9 mouse cellular contexts compared by ENCODE assay signal in the genomic region with DNA sequence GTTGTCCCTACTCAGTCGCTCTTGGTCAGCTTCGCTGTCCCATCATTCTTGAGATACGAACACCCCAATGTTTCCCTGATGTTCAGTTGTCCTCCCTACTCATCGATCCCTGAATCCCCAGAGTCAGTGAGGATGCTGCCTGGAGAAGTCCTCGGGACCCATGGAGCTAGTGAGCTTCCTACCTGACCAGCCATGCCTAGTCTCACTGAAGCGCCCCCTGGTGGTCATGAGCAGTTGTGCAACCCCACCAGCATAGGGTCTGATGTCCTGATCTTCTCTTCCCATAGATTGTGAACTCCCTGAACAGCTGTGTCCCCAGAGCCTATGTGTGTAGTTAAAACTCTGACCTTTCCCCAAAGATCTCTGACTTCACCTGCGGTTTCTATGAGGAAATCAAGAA. TPM values are rescaled to one million over a fixed set of nuclear protein-coding genes. Genes with fewer than 3 reads are reported as not detected.
DNase-seq lines count a peak whose midpoint lies in the region; ATAC-seq and TF ChIP-seq lines count a peak whose summit lies in the region.
"Had no signal": no experiment of that assay in that cellular context is flagged by ENCODE, and none has a peak within 500 bp of the region (broad histone marks: within the 10 kb centered on the region; RNA-seq: fewer than 3 reads in every experiment).

No protein-coding gene starts in this region.

- DNase-seq in heart, adult 8-10 months (ENCODE audit: low spot score), result peak; percentile 11
- DNase-seq in heart, adult 9 months (ENCODE audit: low spot score in 2 of 2), result no peak
- peak; percentile 26 for DNase-seq in urinary bladder, adult 2 months (ENCODE audit: low spot score)
- no peak for DNase-seq in urinary bladder, postnatal 4 days (ENCODE audit: low spot score in 2 of 2)
- peak; percentile 75 to 81 for DNase-seq in cerebellum, postnatal 25 days
- no peak for DNase-seq in lung, postnatal 0 days (ENCODE audit: low spot score)
- no peak for DNase-seq in right cerebral cortex, postnatal 36 days (ENCODE audit: low spot score in 2 of 2)

- H3K4me3 ChIP-seq in lung, postnatal 0 days (ENCODE audit: low read depth, low read length), result no peak overlapping the region

- no peaks in the 10 kb centered on the region for H3K4me1 ChIP-seq in lung, postnatal 0 days (ENCODE audit: insufficient read depth, low read depth, low read length)

- H3K27me3 ChIP-seq in lung, postnatal 0 days (replicated peaks; ENCODE audit: insufficient read depth, low read length), result no peaks in the 10 kb centered on the region

- no peak overlapping the region for H3K4me2 ChIP-seq in lung, postnatal 0 days (replicated peaks; ENCODE audit: low read depth, low read length)

- H3K27ac ChIP-seq in lung, postnatal 0 days (ENCODE audit: low read length), result no peak overlapping the region

- H3K9me3 ChIP-seq in lung, postnatal 0 days (ENCODE audit: low read length), result no peaks in the 10 kb centered on the region

- no peaks in the 10 kb centered on the region for H3K36me3 ChIP-seq in lung, postnatal 0 days (ENCODE audit: insufficient read depth, low read length)

- H3K9ac ChIP-seq in lung, postnatal 0 days (replicated peaks; ENCODE audit: low read depth), result no peak overlapping the region

- TF ChIP-seq EP300 in lung, postnatal 0 days (IDR thresholded peaks at IDR 0.05), result no peak

- WGBS in lung, postnatal 0 days, result 56% methylated on average over 7 of the region's 7 CpGs

- TF ChIP-seq CTCF in lung, postnatal 0 days (IDR thresholded peaks at IDR 0.05), result peak; percentile 78

- no peak for ATAC-seq in lung, postnatal 0 days
- ATAC-seq in inflammation-experienced regulatory T-cells, adult 6 months, result no peak

RNA-seq across cellular contexts. Expression of a gene that starts 47.9 kb away (rescaled TPM):
- 10 to 100 TPM in 3 of 4 experiments, 1 to 10 TPM in 1; 7.6 to 15.1 (median 13.2) TPM for total RNA-seq in heart, adult 8-10 months (2022)
- 0.62 and 0.78 TPM in 2 replicates for polyA plus RNA-seq in urinary bladder, adult 2 months (2012; rRNA removed)
- 1.5 TPM in 2 replicates for polyA plus RNA-seq in lung, postnatal 0 days (2015; fragmentation: Nextera tagmentation; extraction: Ambion mirVana)
- not detected for polyA plus RNA-seq in inflammation-experienced regulatory T-cells, adult 6 months (2017; shearing (Covaris generic))
- total RNA-seq: neutrophil, adult 5-6 weeks had no signal

Comparison
In these comparisons a context has a peak if more than half of its experiments do, and no peak if none do; other contexts are left out.
1. DNase-seq: peak in heart, adult 8-10 months (single experiment), urinary bladder, adult 2 months (single experiment) and cerebellum, postnatal 25 days (2 of 2); none in heart, adult 9 months (0 of 2), urinary bladder, postnatal 4 days (0 of 2), lung, postnatal 0 days (single experiment) and right cerebral cortex, postnatal 36 days (0 of 2).